Mouse (Mus musculus) intestine, postnatal 0 days (tissue): ENCODE measurements around the gene Col20a1. TPM values are rescaled to one million over a fixed set of nuclear protein-coding genes. Genes with fewer than 3 reads are reported as not detected.

Experiments
- ATAC-seq: fragments of 200-750 bp; cut with Nextera tagmentation; 2 replicates; pipeline ENCODE4 v1.8.0; 2017; ENCODE audit warnings: mild to moderate bottlenecking, moderate TSS enrichment, moderate library complexity
- H3K27ac ChIP-seq: fragments of 300-500 bp; sonication (generic); 2 replicates; pipeline ENCODE4 v1.5.1; 2014; ENCODE audit warnings: mild to moderate bottlenecking, low read depth, low read length, moderate library complexity
- H3K27me3 ChIP-seq: fragments of 300-500 bp; sonication (generic); replicated peaks from 2 replicates; pipeline ENCODE4 v1.6.1; 2014; ENCODE audit warnings: low read length, mixed read lengths; ENCODE audit not compliant: control insufficient read depth, insufficient read depth
- H3K36me3 ChIP-seq: fragments of 300-500 bp; sonication (generic); 2 replicates; pipeline ENCODE4 v1.6.1; 2014; ENCODE audit warnings: mild to moderate bottlenecking, moderate library complexity; ENCODE audit not compliant: control insufficient read depth, insufficient read depth
- H3K4me1 ChIP-seq: fragments of 300-500 bp; sonication (generic); replicated peaks from 2 replicates; pipeline ENCODE4 v1.6.1; 2014; ENCODE audit warnings: antibody characterized with exemption, low read length, mixed read lengths; ENCODE audit not compliant: control insufficient read depth, insufficient read depth
- H3K4me2 ChIP-seq: fragments of 300-500 bp; sonication (generic); replicated peaks from 2 replicates; pipeline ENCODE4 v1.6.1; 2014; ENCODE audit warnings: low read depth, mild to moderate bottlenecking, moderate library complexity
- H3K4me3 ChIP-seq: fragments of 300-500 bp; sonication (generic); 2 replicates; pipeline ENCODE4 v1.5.1; 2014; ENCODE audit warnings: low read depth, low read length
- H3K9ac ChIP-seq: fragments of 300-500 bp; sonication (generic); 2 replicates; pipeline ENCODE4 v1.6.1; 2014; ENCODE audit warnings: mild to moderate bottlenecking, low read depth, low read length
- H3K9me3 ChIP-seq: fragments of 300-500 bp; sonication (generic); 2 replicates; pipeline ENCODE4 v1.6.1; 2016; ENCODE audit warnings: mixed run types; ENCODE audit not compliant: control insufficient read depth
- CTCF ChIP-seq: sonication (generic); IDR thresholded peaks from 2 replicates; pipeline ENCODE4 v1.5.1; 2016; ENCODE audit warnings: low read depth, mild to moderate bottlenecking, control low read depth, antibody characterized with exemption, moderate library complexity
- WGBS: fragments of 180-500 bp; shearing (Covaris S2); extraction: QIAGEN DNeasy Blood & Tissue Kit; methylation state at CpG from one replicate; pipeline ENCODE4 v1.1.7; 2014; 5-methylcytosine and 5-hydroxymethylcytosine counted together
- polyA plus RNA-seq: library from polyadenylated mRNA; unstranded; fragments of >200 nt; fragmentation: Nextera tagmentation; extraction: Ambion mirVana; gene quantifications from 2 replicates; pipeline ENCODE4 v1.2.1, GENCODE M21; 2015

Gene Col20a1
- polyA plus RNA-seq, 1 experiment from 2014 or later = 0.80 TPM

- no peak overlapping the region for H3K27ac ChIP-seq
- 32% methylated on average over 4 of the region's 4 CpGs for whole genome bisulfite sequencing
- no peaks in the 10 kb centered on the region for H3K4me1 ChIP-seq
- no peak overlapping the region for H3K4me2 ChIP-seq
- no peak overlapping the region for H3K4me3 ChIP-seq
- ATAC-seq = no peak
- no peaks in the 10 kb centered on the region for H3K27me3 ChIP-seq
- no peaks in the 10 kb centered on the region for H3K9me3 ChIP-seq
- no peak overlapping the region for H3K9ac ChIP-seq
- no peaks in the 10 kb centered on the region for H3K36me3 ChIP-seq
- no peak for TF ChIP-seq CTCF
These were observed 79.5 kb downstream of the Col20a1 start for GRCm38 (mm10) chr2:181065827-181066226.

Other genes starting within 250 kb of the Col20a1 start
- gene Bhlhe23, start 209.6 kb upstream of the Col20a1 start, polyA plus RNA-seq = not detected in 2 replicates
- 24.2 and 26.8 TPM in 2 replicates for gene Ythdf1, start 65.6 kb upstream of the Col20a1 start, polyA plus RNA-seq
- gene Birc7, start 57.5 kb upstream of the Col20a1 start, polyA plus RNA-seq = not detected in 2 replicates
- gene Nkain4, start 31.8 kb upstream of the Col20a1 start, polyA plus RNA-seq = 22.9 and 25.9 TPM in 2 replicates
- 44.0 and 51.9 TPM in 2 replicates for gene Arfgap1, start 19.3 kb upstream of the Col20a1 start, polyA plus RNA-seq
- gene Chrna4, start 57.0 kb downstream of the Col20a1 start, polyA plus RNA-seq = 0.30 and 0.33 TPM in 2 replicates
- 0.51 and 0.72 TPM in 2 replicates for gene Kcnq2, start 148.8 kb downstream of the Col20a1 start, polyA plus RNA-seq
- gene Eef1a2, start 170.5 kb downstream of the Col20a1 start, polyA plus RNA-seq = 0.38 and 0.58 TPM in 2 replicates
- gene Ppdpf, start 200.7 kb downstream of the Col20a1 start, polyA plus RNA-seq = 197 TPM in 2 replicates
- gene Ptk6, start 216.3 kb downstream of the Col20a1 start, polyA plus RNA-seq = 1.9 and 2.4 TPM in 2 replicates
- gene Srms, start 226.7 kb downstream of the Col20a1 start, polyA plus RNA-seq = 0.17 and 0.20 TPM in 2 replicates
- 0.13 TPM in 1 of 2 replicates, not detected in the other for gene Fndc11, start 233.5 kb downstream of the Col20a1 start, polyA plus RNA-seq